Mouse (Mus musculus) brain, embryonic 14.5 days (tissue): Measurements from ENCODE around the gene Wapl. TPM values are rescaled to one million over a fixed set of nuclear protein-coding genes. Genes with fewer than 3 reads are reported as not detected.

Experiments used
- DNase-seq: peaks from one replicate; pipeline ENCODE4 v3.0.0-alpha.2; 2011; ENCODE audit warnings: low read depth
- CTCF ChIP-seq: fragments of 200-500 bp; IDR thresholded peaks from 2 replicates; pipeline ENCODE4 v1.5.1; 2012; ENCODE audit warnings: inconsistent platforms, mild to moderate bottlenecking, moderate library complexity, borderline replicate concordance; ENCODE audit not compliant: insufficient read depth, insufficient read length; ENCODE audit errors: extremely low read depth
- POLR2A ChIP-seq: fragments of 200-500 bp; IDR thresholded peaks from 2 replicates; pipeline ENCODE4 v1.6.1; 2012; ENCODE audit warnings: mild to moderate bottlenecking, inconsistent platforms, borderline replicate concordance; ENCODE audit not compliant: poor library complexity, insufficient read depth, insufficient read length, severe bottlenecking; ENCODE audit errors: extremely low read depth
- polyA plus RNA-seq: library from polyadenylated mRNA; depleted of rRNA; stranded (reverse); fragments of >200 nt; gene quantifications from 2 replicates; pipeline ENCODE4 v1.2.3, GENCODE M21; 2012; rRNA removed

Gene Wapl
- 14.6 and 19.9 TPM in 2 replicates for polyA plus RNA-seq

- DNase-seq = peak; percentile 99
- TF ChIP-seq CTCF (no peak), POLR2A (peak; percentile 59; the same call in 1 of the 2 replicates)
Observed at GRCm38 (mm10) chr14:34673395-34674228, at the start of gene Wapl. TSS of gene Wapl (plus strand) at chr14:34673928.

- no peak for DNase-seq
- no peak for TF ChIP-seq POLR2A
- TF ChIP-seq CTCF = no peak
Observed at GRCm38 (mm10) chr14:34626824-34627223, 46.9 kb upstream of the Wapl start.

GRCm38 (mm10) chr14:34632722-34633448, 40.8 kb upstream of the Wapl start:
- no peak for DNase-seq
- TF ChIP-seq CTCF (no peak), POLR2A (no peak)

GRCm38 (mm10) chr14:34635192-34635591, 38.5 kb upstream of the Wapl start:
- no peak for DNase-seq
- TF ChIP-seq CTCF (no peak), POLR2A (no peak)

GRCm38 (mm10) chr14:34635721-34636120, 38.0 kb upstream of the Wapl start:
- TF ChIP-seq CTCF (no peak), POLR2A (no peak)
- DNase-seq = no peak

- TF ChIP-seq POLR2A (no peak), CTCF (no peak)
- DNase-seq = no peak
Observed at GRCm38 (mm10) chr14:34644140-34644539, 29.6 kb upstream of the Wapl start.

- DNase-seq = peak; percentile 5
- no peak for TF ChIP-seq POLR2A
- TF ChIP-seq CTCF = no peak
Observed at GRCm38 (mm10) chr14:34647870-34648475, 25.8 kb upstream of the Wapl start.

GRCm38 (mm10) chr14:34657131-34657530, 16.6 kb upstream of the Wapl start:
- DNase-seq = no peak

GRCm38 (mm10) chr14:34660351-34660787, 13.4 kb upstream of the Wapl start:
- TF ChIP-seq POLR2A (no peak), CTCF (no peak)
- DNase-seq = no peak

More at GRCm38 (mm10) chr14:34657131-34657530, 16.6 kb upstream of the Wapl start:
- TF ChIP-seq CTCF (no peak), POLR2A (no peak)

- DNase-seq = no peak
- TF ChIP-seq CTCF (no peak), POLR2A (no peak)
Observed at GRCm38 (mm10) chr14:34660788-34661591, 12.7 kb upstream of the Wapl start.

- DNase-seq = peak; percentile 52
- TF ChIP-seq POLR2A (no peak), CTCF (no peak)
Observed at GRCm38 (mm10) chr14:34661621-34662477, 11.9 kb upstream of the Wapl start.
